Mouse (Mus musculus) hindbrain, embryonic 11.5 days (tissue): ENCODE measurements around the gene Daam1. TPM values are rescaled to one million over a fixed set of nuclear protein-coding genes. Genes with fewer than 3 reads are reported as not detected.
A peak's percentile ranks its signal among the peaks of the same experiment; 100 is the strongest.

ENCODE experiments used
- ATAC-seq: fragments of 200-750 bp; cut with Nextera tagmentation; 2 replicates; pipeline ENCODE4 v1.8.0; 2017; ENCODE audit warnings: mild to moderate bottlenecking, moderate TSS enrichment, moderate library complexity; ENCODE audit not compliant: low FRiP score
- DNase-seq: peaks from one replicate; pipeline ENCODE4 v3.0.0-alpha.2; 2015; ENCODE audit warnings: low spot score
- H3K27ac ChIP-seq: fragments of 300-500 bp; sonication (generic); 2 replicates; pipeline ENCODE4 v1.5.1; 2014; ENCODE audit warnings: mild to moderate bottlenecking, low read depth, low read length
- H3K27me3 ChIP-seq: fragments of 300-500 bp; sonication (generic); 2 replicates; pipeline ENCODE4 v1.6.1; 2014; ENCODE audit warnings: mild to moderate bottlenecking, low read length, moderate library complexity, mixed read lengths; ENCODE audit not compliant: control insufficient read depth, insufficient read depth
- H3K36me3 ChIP-seq: fragments of 300-500 bp; sonication (generic); 2 replicates; pipeline ENCODE4 v1.6.1; 2014; ENCODE audit warnings: mild to moderate bottlenecking, low read length, moderate library complexity, mixed read lengths; ENCODE audit not compliant: control insufficient read depth, insufficient read depth
- H3K4me1 ChIP-seq: fragments of 300-500 bp; sonication (generic); replicated peaks from 2 replicates; pipeline ENCODE4 v1.6.1; 2014; ENCODE audit warnings: low read length, mixed read lengths; ENCODE audit not compliant: control insufficient read depth, insufficient read depth
- H3K4me2 ChIP-seq: fragments of 300-500 bp; sonication (generic); replicated peaks from 2 replicates; pipeline ENCODE4 v1.6.1; 2014; ENCODE audit warnings: mild to moderate bottlenecking, low read depth, low read length
- H3K4me3 ChIP-seq: fragments of 300-500 bp; sonication (generic); 2 replicates; pipeline ENCODE4 v1.5.1; 2014; ENCODE audit warnings: low read depth, low read length
- H3K9ac ChIP-seq: fragments of 300-500 bp; sonication (generic); 2 replicates; pipeline ENCODE4 v1.6.1; 2014; ENCODE audit warnings: low read depth, low read length
- H3K9me3 ChIP-seq: fragments of 300-500 bp; sonication (generic); 2 replicates; pipeline ENCODE4 v1.6.1; 2016; ENCODE audit warnings: low read length; ENCODE audit not compliant: control insufficient read depth
- WGBS: fragments of 180-500 bp; shearing (Covaris S2); extraction: QIAGEN DNeasy Blood & Tissue Kit; methylation state at CpG from one replicate; pipeline ENCODE4 v1.1.7; 2014; 5-methylcytosine and 5-hydroxymethylcytosine counted together
- polyA plus RNA-seq: library from polyadenylated mRNA; unstranded; fragments of >200 nt; fragmentation: Nextera tagmentation; extraction: Ambion mirVana; gene quantifications from 2 replicates; pipeline ENCODE4 v1.2.1, GENCODE M21; 2014

The Daam1 gene
- polyA plus RNA-seq, 1 experiment from 2014 or later = 30.9 TPM

DNA sequence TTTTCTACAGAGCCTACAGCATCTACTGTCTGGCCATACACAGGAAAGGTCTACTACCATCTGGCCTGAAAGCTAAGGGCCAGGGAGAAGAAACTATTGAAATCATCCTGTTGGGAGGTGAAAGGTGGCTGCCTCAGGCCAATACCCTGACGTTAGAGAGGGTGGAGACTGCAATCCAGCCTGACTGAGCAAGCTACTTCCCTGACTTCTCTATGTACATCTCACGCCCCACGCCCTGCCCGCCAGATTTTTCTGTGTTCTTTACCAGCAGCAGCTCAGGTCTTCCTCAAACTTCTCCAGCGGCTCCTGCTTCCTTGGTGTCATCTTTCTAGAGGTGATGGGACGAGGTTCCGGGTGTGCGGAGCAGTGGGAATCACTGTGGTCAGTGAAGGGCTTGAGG, 58.4 kb downstream of the Daam1 start:
- no peak for ATAC-seq
- Histone ChIP-seq H3K9me3 (no peaks in the 10 kb centered on the region), H3K4me2 (no peak overlapping the region), H3K27me3 (no peaks in the 10 kb centered on the region), H3K4me3 (no peak overlapping the region), H3K4me1 (peaks cover 4% of the 10 kb centered on the region; the same call in 1 of the 2 replicates), H3K9ac (no peak overlapping the region), H3K27ac (no peak overlapping the region), H3K36me3 (no peaks in the 10 kb centered on the region)
- DNase-seq = no peak
- 73% methylated on average over 8 of the region's 8 CpGs for WGBS

DNA sequence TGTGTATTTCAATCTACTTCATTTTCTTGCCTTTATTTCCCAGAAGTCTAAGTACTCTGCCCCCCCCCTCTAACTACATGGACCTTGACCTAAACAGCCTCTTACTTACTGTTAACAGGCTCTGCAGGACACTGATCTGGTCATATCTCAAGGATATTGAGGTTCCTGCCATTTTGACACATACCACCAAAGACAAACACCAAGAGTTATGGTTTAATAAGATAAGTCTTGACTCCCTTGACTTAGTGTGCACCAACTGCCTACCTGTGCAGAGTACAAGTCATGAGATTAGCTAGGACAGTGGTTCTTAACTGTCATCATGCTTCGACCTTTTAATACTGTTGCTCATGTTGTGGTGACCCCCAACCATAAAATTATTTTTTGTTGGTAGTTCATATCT, 59.4 kb downstream of the Daam1 start:
- no peak for DNase-seq
- WGBS = 92% methylated on average over 1 of the region's 1 CpGs
- H3K9ac ChIP-seq = no peak overlapping the region
- no peak overlapping the region for H3K4me2 ChIP-seq
- H3K36me3 ChIP-seq = no peaks in the 10 kb centered on the region
- H3K27ac ChIP-seq = no peak overlapping the region
- H3K4me3 ChIP-seq = no peak overlapping the region
- ATAC-seq = no peak
- H3K27me3 ChIP-seq = no peaks in the 10 kb centered on the region
- H3K4me1 ChIP-seq = peaks cover 4% of the 10 kb centered on the region; the same call in 1 of the 2 replicates
- H3K9me3 ChIP-seq = no peaks in the 10 kb centered on the region

DNA sequence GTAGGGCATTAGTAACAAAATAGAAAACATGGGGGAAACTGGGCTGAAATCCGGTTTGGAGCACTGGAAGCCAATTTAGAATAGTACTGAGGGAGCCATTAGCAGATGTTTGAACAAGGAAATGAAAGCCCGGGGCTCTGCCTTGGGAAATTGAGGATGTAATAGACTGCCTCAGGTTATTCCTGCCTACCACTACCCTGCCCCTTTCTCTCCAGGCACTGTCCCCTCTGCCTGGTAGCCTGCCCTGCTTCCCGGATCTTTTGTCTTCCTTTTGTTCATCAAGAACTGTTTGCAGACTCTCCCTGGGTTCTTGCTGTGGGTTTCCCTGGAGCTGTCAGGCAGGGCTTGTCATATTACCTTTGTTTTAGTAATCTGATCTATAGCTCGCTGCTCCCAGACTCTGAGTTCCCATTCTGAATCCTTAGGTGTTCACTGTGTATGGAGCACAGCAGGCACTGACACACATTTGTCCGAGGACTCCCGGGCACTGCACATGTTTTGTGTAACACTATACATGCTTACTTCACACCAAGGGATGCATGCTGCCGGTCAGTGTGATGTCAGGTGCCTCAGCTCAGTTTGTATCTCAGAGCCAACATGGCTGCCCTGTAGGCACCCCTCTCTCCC, 61.0 kb downstream of the Daam1 start:
- H3K27me3 ChIP-seq = no peaks in the 10 kb centered on the region
- H3K4me2 ChIP-seq = no peak overlapping the region
- DNase-seq = peak; percentile 20
- H3K9ac ChIP-seq = no peak overlapping the region
- no peak for ATAC-seq
- no peak overlapping the region for H3K4me3 ChIP-seq
- peaks cover 4% of the 10 kb centered on the region; the same call in 1 of the 2 replicates for H3K4me1 ChIP-seq
- H3K36me3 ChIP-seq = no peaks in the 10 kb centered on the region
- peak overlapping the region; percentile 52; the same call in 1 of the 2 replicates for H3K27ac ChIP-seq
- H3K9me3 ChIP-seq = no peaks in the 10 kb centered on the region
- WGBS = 34% methylated on average over 7 of the region's 7 CpGs

DNA sequence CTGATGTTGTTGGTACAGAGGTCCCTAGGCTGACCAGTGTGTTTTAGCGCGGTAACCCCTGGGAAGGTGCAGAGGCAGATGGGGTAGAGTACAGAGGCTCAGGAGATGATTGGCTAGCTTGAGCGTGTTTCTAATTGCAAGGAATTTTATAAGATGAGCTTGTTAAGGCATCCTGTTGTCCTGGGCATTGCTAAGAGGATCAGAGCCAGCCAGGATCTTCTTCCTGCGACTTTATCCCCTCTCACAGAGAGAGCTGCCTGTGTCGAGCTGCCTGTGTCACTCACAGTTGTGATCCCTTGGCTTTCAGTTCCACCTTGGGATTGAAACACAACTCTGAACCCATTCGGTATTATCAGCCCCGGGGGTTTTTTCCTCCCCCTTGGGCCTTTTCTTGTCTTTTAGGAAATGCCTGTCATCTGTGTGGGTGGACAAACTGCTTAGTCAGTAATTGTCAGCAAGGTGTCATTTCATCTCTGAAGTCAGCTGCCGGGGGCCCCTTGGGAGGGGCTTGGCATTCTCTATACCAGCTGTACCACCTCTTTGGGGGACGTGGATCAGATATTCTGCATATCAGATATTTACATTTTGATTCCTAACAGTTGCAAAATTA, 62.2 kb downstream of the Daam1 start:
- H3K27ac ChIP-seq = no peak overlapping the region

DNA sequence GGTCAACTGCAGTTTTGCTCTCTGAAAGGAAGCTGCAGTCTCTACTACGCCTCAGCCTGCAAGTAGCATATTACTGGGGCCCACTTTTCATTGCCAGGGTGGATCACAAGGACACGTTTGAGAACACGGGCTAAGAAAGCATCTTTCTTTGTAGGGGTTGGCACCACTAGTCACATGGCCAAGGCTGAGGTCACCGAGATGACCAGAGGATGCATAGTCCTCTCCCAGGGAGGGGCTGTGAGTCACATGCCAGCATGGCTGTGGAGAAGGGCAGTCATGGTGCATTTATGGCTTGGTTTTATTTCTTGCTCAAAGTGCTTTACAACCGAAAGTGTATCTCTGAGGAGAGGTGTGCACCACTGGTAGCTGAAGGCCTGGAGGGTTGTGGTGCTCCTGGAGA, 67.4 kb downstream of the Daam1 start:
- H3K4me3 ChIP-seq = no peak overlapping the region
- H3K9me3 ChIP-seq = no peaks in the 10 kb centered on the region
- no peak overlapping the region for H3K9ac ChIP-seq
- no peaks in the 10 kb centered on the region for H3K36me3 ChIP-seq
- H3K27me3 ChIP-seq = no peaks in the 10 kb centered on the region
- no peak overlapping the region for H3K4me2 ChIP-seq
- ATAC-seq (no peak), DNase-seq (no peak)
- H3K4me1 ChIP-seq = 0 out of 2 replicates have a peak, but pooled peaks cover under 1% of the 10 kb centered on the region
- WGBS = 88% methylated on average over 5 of the region's 5 CpGs
- no peak overlapping the region for H3K27ac ChIP-seq

More for the DNA sequence above, 62.2 kb downstream of the Daam1 start:
- Histone ChIP-seq H3K27me3 (no peaks in the 10 kb centered on the region), H3K4me2 (no peak overlapping the region), H3K9ac (no peak overlapping the region), H3K9me3 (no peaks in the 10 kb centered on the region), H3K4me3 (no peak overlapping the region), H3K4me1 (peaks cover 4% of the 10 kb centered on the region; the same call in 1 of the 2 replicates), H3K36me3 (no peaks in the 10 kb centered on the region)
- DNase-seq (no peak), ATAC-seq (no peak)
- 73% methylated on average over 9 of the region's 9 CpGs for WGBS

DNA sequence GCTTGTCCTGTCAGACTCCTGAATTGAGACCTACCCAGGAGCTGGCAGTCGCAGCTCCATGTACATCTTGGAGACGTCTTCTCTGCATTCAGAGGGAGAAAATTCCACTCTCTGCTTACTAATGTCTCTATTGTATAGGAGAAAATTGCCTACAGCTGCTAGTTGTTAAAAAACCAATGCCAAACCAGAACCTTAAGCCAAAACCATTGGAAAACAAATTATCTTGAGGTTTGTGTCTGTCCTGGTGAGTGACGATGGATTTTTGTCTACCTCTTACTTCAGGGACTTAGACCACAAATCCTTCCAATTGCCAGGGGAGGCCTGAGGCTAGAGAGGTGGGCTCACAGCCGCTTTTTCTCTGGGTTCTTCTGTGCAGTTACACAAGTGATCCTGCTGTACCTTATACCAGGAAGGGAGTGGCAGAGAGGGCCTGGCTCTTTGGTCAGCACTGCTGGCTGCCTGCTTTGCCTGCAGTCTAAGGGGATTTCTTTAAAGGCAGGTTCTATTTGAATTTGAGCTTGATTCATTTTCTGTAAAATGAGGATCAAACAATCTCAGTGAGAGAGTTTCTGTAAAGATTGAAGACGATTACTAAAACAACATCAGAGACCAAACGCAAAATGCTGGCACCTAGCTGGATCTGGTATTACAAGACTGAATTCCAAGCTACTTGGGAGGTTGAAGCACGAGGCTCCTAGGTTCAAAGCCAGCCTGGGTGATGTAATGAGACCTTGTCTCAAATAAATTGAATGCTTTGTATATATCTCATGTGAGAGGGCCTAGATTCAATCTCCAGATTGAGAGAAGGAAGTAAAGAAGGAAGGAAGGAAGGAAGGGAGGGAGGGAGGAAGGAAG, 68.0 kb downstream of the Daam1 start:
- WGBS = 82% methylated on average over 7 of the region's 7 CpGs
- ATAC-seq = no peak
- H3K9ac ChIP-seq = no peak overlapping the region

DNA sequence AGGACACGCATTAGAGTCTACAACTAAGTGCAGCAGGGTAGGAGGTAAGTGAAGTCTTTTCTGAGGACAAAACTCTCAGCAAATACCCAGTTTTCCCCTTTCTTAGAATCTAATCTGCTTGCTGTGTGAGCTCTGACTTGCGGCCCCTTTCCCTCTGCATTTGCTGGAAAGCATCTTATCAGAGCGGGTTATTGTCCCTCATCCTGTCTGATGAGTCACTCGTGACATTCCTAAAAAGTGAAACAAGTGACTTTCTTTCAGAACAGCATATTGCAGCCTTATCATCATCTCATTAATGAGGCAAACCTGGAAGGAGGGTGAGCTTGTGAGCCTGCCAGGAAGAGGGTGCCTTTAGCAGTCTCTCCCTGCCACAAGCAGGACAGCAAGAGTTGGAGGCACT, 68.7 kb downstream of the Daam1 start:
- Histone ChIP-seq H3K9ac (no peak overlapping the region), H3K27me3 (no peaks in the 10 kb centered on the region), H3K4me1 (no peaks in the 10 kb centered on the region), H3K4me2 (no peak overlapping the region), H3K4me3 (no peak overlapping the region), H3K36me3 (no peaks in the 10 kb centered on the region), H3K27ac (no peak overlapping the region), H3K9me3 (no peaks in the 10 kb centered on the region)
- ATAC-seq (no peak), DNase-seq (no peak)
- WGBS = 90% methylated on average over 4 of the region's 4 CpGs

More for the DNA sequence above, 68.0 kb downstream of the Daam1 start:
- Histone ChIP-seq H3K36me3 (no peaks in the 10 kb centered on the region), H3K4me2 (no peak overlapping the region), H3K4me1 (no peaks in the 10 kb centered on the region), H3K27ac (no peak overlapping the region), H3K27me3 (no peaks in the 10 kb centered on the region), H3K9me3 (no peaks in the 10 kb centered on the region), H3K4me3 (no peak overlapping the region)
- DNase-seq = no peak

DNA sequence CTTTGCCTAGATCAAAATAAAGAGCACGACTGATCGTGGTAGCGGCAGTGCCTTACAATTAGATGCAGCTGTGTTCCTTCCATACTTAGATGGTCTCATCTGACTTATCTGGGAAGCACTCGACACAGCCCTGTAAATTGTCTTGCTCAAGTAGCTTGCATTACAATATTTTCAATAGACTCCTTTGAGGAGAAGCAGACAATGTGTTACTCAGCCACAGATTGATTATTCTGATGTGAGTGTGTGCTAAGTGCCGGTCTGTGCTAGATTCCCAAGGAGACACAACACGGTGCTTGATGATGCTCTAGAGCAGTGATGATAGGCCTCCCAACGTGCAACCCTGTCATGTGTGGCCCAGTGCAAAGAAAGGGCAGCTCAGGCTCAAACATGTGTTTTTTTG, 70.3 kb downstream of the Daam1 start:
- Histone ChIP-seq H3K4me2 (no peak overlapping the region), H3K36me3 (no peaks in the 10 kb centered on the region), H3K4me1 (no peaks in the 10 kb centered on the region), H3K9ac (no peak overlapping the region), H3K27ac (no peak overlapping the region), H3K4me3 (no peak overlapping the region), H3K27me3 (no peaks in the 10 kb centered on the region), H3K9me3 (no peaks in the 10 kb centered on the region)
- ATAC-seq = no peak
- WGBS = 82% methylated on average over 7 of the region's 7 CpGs
- DNase-seq = no peak
